ENCODE assay signal across 19 mouse cellular contexts in genomic region chr13:107577809-107578208, GRCm38 (mm10).
A peak's percentile ranks its signal among the peaks of the same experiment; 100 is the strongest.
DNase-seq lines count a peak whose midpoint lies in the region; ATAC-seq and TF ChIP-seq lines count a peak whose summit lies in the region.
"Had no signal": no experiment of that assay in that cellular context is flagged by ENCODE, and none has a peak within 500 bp of the region (broad histone marks: within the 10 kb centered on the region; RNA-seq: fewer than 3 reads in every experiment).

No protein-coding gene starts in this region.

- no peak overlapping the region for H3K4me2 ChIP-seq in lung, postnatal 0 days (replicated peaks; ENCODE audit: low read depth, low read length)
- H3K4me2 ChIP-seq in liver, embryonic 11.5 days = peak overlapping the region; percentile 57
- H3K4me2 ChIP-seq: embryonic facial prominence, embryonic 12.5 days; hindbrain, embryonic 13.5 days; stomach, embryonic 15.5 days had no signal

- H3K4me3 ChIP-seq in lung, postnatal 0 days (ENCODE audit: low read depth, low read length) = no peak overlapping the region
- no peak overlapping the region for H3K4me3 ChIP-seq in lung, adult 2 months (replicated peaks; ENCODE audit: extremely low read depth, low read depth, low read length)
- H3K4me3 ChIP-seq in liver, embryonic 11.5 days (ENCODE audit: low read depth, low read length) = peak overlapping the region; percentile 21; the same call in 1 of the 2 replicates
- H3K4me3 ChIP-seq: embryonic facial prominence, embryonic 12.5 days; hindbrain, embryonic 13.5 days; stomach, embryonic 15.5 days had no signal

- H3K9me3 ChIP-seq in lung, postnatal 0 days (ENCODE audit: low read length) = no peaks in the 10 kb centered on the region
- no peaks in the 10 kb centered on the region for H3K9me3 ChIP-seq in liver, embryonic 11.5 days (ENCODE audit: control insufficient read depth, low read length)
- H3K9me3 ChIP-seq: embryonic facial prominence, embryonic 12.5 days; hindbrain, embryonic 13.5 days; stomach, embryonic 15.5 days had no signal

- no peaks in the 10 kb centered on the region for H3K36me3 ChIP-seq in lung, postnatal 0 days (ENCODE audit: insufficient read depth, low read length)
- H3K36me3 ChIP-seq in liver, embryonic 11.5 days (ENCODE audit: control insufficient read depth, insufficient read depth, low read length) = no peaks in the 10 kb centered on the region
- H3K36me3 ChIP-seq: embryonic facial prominence, embryonic 12.5 days; hindbrain, embryonic 13.5 days; stomach, embryonic 15.5 days had no signal

- no peak overlapping the region for H3K9ac ChIP-seq in lung, postnatal 0 days (replicated peaks; ENCODE audit: low read depth)
- no peak overlapping the region for H3K9ac ChIP-seq in liver, embryonic 11.5 days (ENCODE audit: low read depth, low read length)
- H3K9ac ChIP-seq: embryonic facial prominence, embryonic 12.5 days; hindbrain, embryonic 13.5 days; stomach, embryonic 15.5 days had no signal

- no peak for TF ChIP-seq POLR2A in lung, adult 2 months (IDR thresholded peaks at IDR 0.05; ENCODE audit: borderline replicate concordance, extremely low read depth, low read depth, low read length)

- no peak overlapping the region for H3K27ac ChIP-seq in lung, postnatal 0 days (ENCODE audit: low read length)
- peak overlapping the region; percentile 68 for H3K27ac ChIP-seq in liver, embryonic 11.5 days (ENCODE audit: low read depth, low read length)
- H3K27ac ChIP-seq: embryonic facial prominence, embryonic 12.5 days; hindbrain, embryonic 13.5 days; stomach, embryonic 15.5 days had no signal

- DNase-seq in heart, adult 11 months = peak; percentile 19
- no peak for DNase-seq in heart, postnatal 4 days
- DNase-seq in lung, postnatal 0 days (ENCODE audit: low spot score) = no peak
- no peak for DNase-seq in lung, adult 2 months
- DNase-seq in liver, embryonic 11.5 days (ENCODE audit: low spot score) = peak; percentile 44
- DNase-seq in right cerebral cortex, postnatal 10 days (ENCODE audit: low spot score in 2 of 2) = no peak
- no peak for DNase-seq in frontal cortex, postnatal 14 days (ENCODE audit: low spot score in 2 of 2)
- DNase-seq: cerebellum, adult 9-11 months; kidney, adult 2 months; kidney, postnatal 10 days; thymus, adult 18-20 months; thymus, postnatal 4 days had no signal

- TF ChIP-seq EP300 in lung, postnatal 0 days (IDR thresholded peaks at IDR 0.05) = no peak

- TF ChIP-seq CTCF in lung, postnatal 0 days (IDR thresholded peaks at IDR 0.05) = no peak
- no peak for TF ChIP-seq CTCF in lung, adult 2 months (IDR thresholded peaks at IDR 0.05; ENCODE audit: insufficient read depth, low read length)

- H3K4me1 ChIP-seq in lung, postnatal 0 days (ENCODE audit: insufficient read depth, low read depth, low read length) = no peaks in the 10 kb centered on the region; the same call in 1 of the 2 replicates
- H3K4me1 ChIP-seq in lung, adult 2 months (ENCODE audit: control insufficient read depth, insufficient read depth, low read length) = peaks cover 2% of the 10 kb centered on the region; the same call in 1 of the 2 replicates
- peaks cover 26% of the 10 kb centered on the region for H3K4me1 ChIP-seq in liver, embryonic 11.5 days (replicated peaks; ENCODE audit: control insufficient read depth, insufficient read depth, low read length)
- H3K4me1 ChIP-seq: embryonic facial prominence, embryonic 12.5 days; hindbrain, embryonic 13.5 days; stomach, embryonic 15.5 days had no signal

- ATAC-seq in lung, postnatal 0 days = peak; percentile 40
- peak; percentile 87 for ATAC-seq in liver, embryonic 11.5 days (replicated peaks; ENCODE audit: low FRiP score)
- peak; percentile 60 for ATAC-seq in megakaryocyte progenitor cell, adult 5-6 weeks (replicated peaks; ENCODE audit: poor library complexity)
- ATAC-seq: forebrain, embryonic 16.5 days; inflammation-experienced regulatory T-cells, adult 6 months; midbrain, embryonic 16.5 days had no signal

- 41% methylated on average over 8 of the region's 8 CpGs for WGBS in lung, postnatal 0 days
- WGBS in lung, adult 2 months = 55% methylated on average over 8 of the region's 8 CpGs
- 55% methylated on average over 8 of the region's 8 CpGs for WGBS in liver, embryonic 11.5 days

- H3K27me3 ChIP-seq in lung, postnatal 0 days (replicated peaks; ENCODE audit: insufficient read depth, low read length) = no peaks in the 10 kb centered on the region
- no peaks in the 10 kb centered on the region for H3K27me3 ChIP-seq in liver, embryonic 11.5 days (replicated peaks; ENCODE audit: control insufficient read depth, insufficient read depth, low read length)
- H3K27me3 ChIP-seq: embryonic facial prominence, embryonic 12.5 days; hindbrain, embryonic 13.5 days; stomach, embryonic 15.5 days had no signal

Comparison
In these comparisons a context has a peak if more than half of its experiments do, and no peak if none do; other contexts are left out.
1. DNase-seq: peak in heart, adult 11 months (single experiment) and liver, embryonic 11.5 days (single experiment); none in heart, postnatal 4 days (single experiment), lung, postnatal 0 days (single experiment), lung, adult 2 months (single experiment), right cerebral cortex, postnatal 10 days (0 of 2) and frontal cortex, postnatal 14 days (0 of 2).
2. Peak in every context shown above with its lines, with median percentiles within 50 percentile points of each other: ATAC-seq.